Mouse (Mus musculus) heart, postnatal 36 days (tissue): ENCODE measurements around the gene Sae1. TPM values are rescaled to one million over a fixed set of nuclear protein-coding genes. Genes with fewer than 3 reads are reported as not detected.

ENCODE experiments used
- DNase-seq, 2 experiments: peaks; one replicate each; pipeline ENCODE4 v3.0.0; 2021 to 2022
- intact Hi-C: fragments of 180-260 bp; cut with DNase I; formaldehyde crosslinking; loops from one replicate; pipeline ENCODE4 v1.15.1; 2025
- total RNA-seq, 2 experiments: library from RNA; stranded (reverse); gene quantifications; 2 replicates each; pipeline ENCODE4 v1.2.3; 2021

The Sae1 gene
- total RNA-seq, 2 experiments from 2014 or later, result 33.6 to 35.7 TPM

- DNase-seq, result no peak
- intact Hi-C loops, result loop anchor here (2.0 kb wide), 1 partner anchor 38 kb away; no protein-coding TSS in a partner anchor
Observed at GRCm38 (mm10) chr7:16366669-16367068, 20.9 kb downstream of the Sae1 start.

- peak in 1 of 2 experiments; percentile 22 for DNase-seq
- intact Hi-C loops, result loop anchor here (2.0 kb wide), 1 partner anchor 37 kb away; no protein-coding TSS in a partner anchor
Observed at GRCm38 (mm10) chr7:16366133-16366646, 21.4 kb downstream of the Sae1 start.

GRCm38 (mm10) chr7:16364901-16365500 is 22.6 kb downstream of the Sae1 start:
- intact Hi-C loops, result no loop called here
- DNase-seq, result no peak

- no peak for DNase-seq
- intact Hi-C loops, result no loop called here
Observed at GRCm38 (mm10) chr7:16364319-16364718, 23.3 kb downstream of the Sae1 start.

GRCm38 (mm10) chr7:16357602-16358001 is 30.0 kb downstream of the Sae1 start:
- intact Hi-C loops, result no loop called here
- no peak for DNase-seq

GRCm38 (mm10) chr7:16355854-16356594 is 31.6 kb downstream of the Sae1 start:
- no peak for DNase-seq
- intact Hi-C loops, result no loop called here

- no peak for DNase-seq
- intact Hi-C loops, result no loop called here
Observed at GRCm38 (mm10) chr7:16349999-16350398, 37.6 kb downstream of the Sae1 start.

GRCm38 (mm10) chr7:16345297-16345696 is 42.3 kb downstream of the Sae1 start:
- DNase-seq, result no peak
- intact Hi-C loops, result no loop called here

GRCm38 (mm10) chr7:16344598-16344997 is 43.0 kb downstream of the Sae1 start:
- intact Hi-C loops, result no loop called here
- no peak for DNase-seq

GRCm38 (mm10) chr7:16337733-16338132 is 49.9 kb downstream of the Sae1 start:
- no peak for DNase-seq
- intact Hi-C loops, result no loop called here

- intact Hi-C loops, result loop anchor here (2.0 kb wide), 1 partner anchor 38 kb away; no protein-coding TSS in a partner anchor
- DNase-seq, result no peak
Observed at GRCm38 (mm10) chr7:16329146-16329545, 58.5 kb downstream of the Sae1 start.

GRCm38 (mm10) chr7:16326607-16326971 is 61.0 kb downstream of the Sae1 start:
- intact Hi-C loops, result loop anchor here (1.0 kb wide), 1 partner anchor 32 kb away; no protein-coding TSS in a partner anchor
- no peak for DNase-seq

- DNase-seq, result peak; percentile 68 to 72
- intact Hi-C loops, result loop anchor here (1.0 kb wide), 1 partner anchor 32 kb away; no protein-coding TSS in a partner anchor
Observed at GRCm38 (mm10) chr7:16325920-16326606, 61.5 kb downstream of the Sae1 start.

- intact Hi-C loops, result no loop called here
- no peak for DNase-seq
Observed at GRCm38 (mm10) chr7:16324661-16325060, 62.9 kb downstream of the Sae1 start.

GRCm38 (mm10) chr7:16320479-16320878 is 67.1 kb downstream of the Sae1 start:
- DNase-seq, result no peak
- intact Hi-C loops, result no loop called here

GRCm38 (mm10) chr7:16319216-16319615 is 68.4 kb downstream of the Sae1 start:
- intact Hi-C loops, result no loop called here
- no peak for DNase-seq

GRCm38 (mm10) chr7:16317094-16317493 is 70.5 kb downstream of the Sae1 start:
- no peak for DNase-seq
- intact Hi-C loops, result no loop called here

- intact Hi-C loops, result no loop called here
- DNase-seq, result no peak
Observed at GRCm38 (mm10) chr7:16315222-16315759, 72.3 kb downstream of the Sae1 start.

GRCm38 (mm10) chr7:16314221-16314775 is 73.3 kb downstream of the Sae1 start:
- DNase-seq, result no peak

GRCm38 (mm10) chr7:16313481-16314220 is 74.0 kb downstream of the Sae1 start:
- peak; percentile 91 for DNase-seq
- intact Hi-C loops, result loop anchor here (1.0 kb wide), 2 partner anchors 19 to 87 kb away; partner anchors contain the start of gene Zc3h4

More at GRCm38 (mm10) chr7:16314221-16314775, 73.3 kb downstream of the Sae1 start:
- intact Hi-C loops, result loop anchor here (1.0 kb wide), 1 partner anchor 20 kb away; no protein-coding TSS in a partner anchor
